Comparison of ENCODE assay signal across 9 mouse cellular contexts in genomic region chr12:75855051-75855453, GRCm38 (mm10). TPM values are rescaled to one million over a fixed set of nuclear protein-coding genes. Genes with fewer than 3 reads are reported as not detected.
DNase-seq lines count a peak whose midpoint lies in the region; ATAC-seq and TF ChIP-seq lines count a peak whose summit lies in the region.
"Had no signal": no experiment of that assay in that cellular context is flagged by ENCODE, and none has a peak within 500 bp of the region (broad histone marks: within the 10 kb centered on the region; RNA-seq: fewer than 3 reads in every experiment).

No protein-coding gene starts in this region.

- H3K9ac ChIP-seq in kidney, embryonic 15.5 days: no peak overlapping the region
- H3K9ac ChIP-seq in heart, adult 2 months (ENCODE audit: low read depth, low read length): no peak overlapping the region
- H3K9ac ChIP-seq in midbrain, embryonic 14.5 days (replicated peaks; ENCODE audit: low read length): no peak overlapping the region
- H3K9ac ChIP-seq in hindbrain, embryonic 13.5 days: no peak overlapping the region

- TF ChIP-seq POLR2A in heart, adult 2 months (IDR thresholded peaks at IDR 0.05; ENCODE audit: insufficient read depth, low read depth, low read length): no peak

- no peak overlapping the region for H3K4me3 ChIP-seq in kidney, embryonic 15.5 days (replicated peaks)
- no peak overlapping the region for H3K4me3 ChIP-seq in heart, adult 2 months
- no peak overlapping the region for H3K4me3 ChIP-seq in midbrain, embryonic 14.5 days (replicated peaks; ENCODE audit: low read depth, low read length)
- H3K4me3 ChIP-seq in hindbrain, embryonic 13.5 days: no peak overlapping the region

- no peak for TF ChIP-seq EP300 in heart, adult 2 months (IDR thresholded peaks at IDR 0.05; ENCODE audit: insufficient read depth, low read depth, low read length)

- H3K36me3 ChIP-seq in kidney, embryonic 15.5 days: no peaks in the 10 kb centered on the region
- H3K36me3 ChIP-seq in heart, adult 2 months (ENCODE audit: control insufficient read depth, insufficient read depth, low read length): peaks cover 6% of the 10 kb centered on the region; the same call in 1 of the 2 replicates
- H3K36me3 ChIP-seq in midbrain, embryonic 14.5 days (ENCODE audit: control insufficient read depth, insufficient read depth, low read length): no peaks in the 10 kb centered on the region
- no peaks in the 10 kb centered on the region for H3K36me3 ChIP-seq in hindbrain, embryonic 13.5 days

- H3K4me1 ChIP-seq in kidney, embryonic 15.5 days: peaks cover 51% of the 10 kb centered on the region
- peaks cover 13% of the 10 kb centered on the region for H3K4me1 ChIP-seq in heart, adult 2 months (ENCODE audit: control insufficient read depth, insufficient read depth, low read length)
- peaks cover 3% of the 10 kb centered on the region; the same call in 1 of the 2 replicates for H3K4me1 ChIP-seq in midbrain, embryonic 14.5 days (ENCODE audit: control insufficient read depth, insufficient read depth, low read length)
- H3K4me1 ChIP-seq in hindbrain, embryonic 13.5 days (replicated peaks): peaks cover 23% of the 10 kb centered on the region

- ATAC-seq in kidney, embryonic 15.5 days (replicated peaks; ENCODE audit: low FRiP score): 0 out of 2 replicates have a peak, but pooled peaks have one; percentile 16
- ATAC-seq in midbrain, embryonic 14.5 days (ENCODE audit: low FRiP score, low TSS enrichment): no peak; the same call in 1 of the 2 replicates
- ATAC-seq in frontal cortex, adult (ENCODE audit: low TSS enrichment): no peak
- ATAC-seq in hindbrain, embryonic 13.5 days (ENCODE audit: low FRiP score): no peak
- ATAC-seq: forebrain, embryonic 16.5 days had no signal

- H3K27me3 ChIP-seq in kidney, embryonic 15.5 days: no peaks in the 10 kb centered on the region
- H3K27me3 ChIP-seq in heart, adult 2 months (ENCODE audit: control insufficient read depth, insufficient read depth, low read length): no peaks in the 10 kb centered on the region
- no peaks in the 10 kb centered on the region for H3K27me3 ChIP-seq in midbrain, embryonic 14.5 days (ENCODE audit: control insufficient read depth, insufficient read depth, low read length)
- H3K27me3 ChIP-seq in hindbrain, embryonic 13.5 days: no peaks in the 10 kb centered on the region

- intact Hi-C loops in heart, adult 2 months (cut with DNase I): no loop called here

- 51% methylated on average over 6 of the region's 7 CpGs for WGBS in kidney, embryonic 15.5 days
- 28% methylated on average over 7 of the region's 7 CpGs for WGBS in heart, adult 2 months
- 35% methylated on average over 7 of the region's 7 CpGs for WGBS in midbrain, embryonic 14.5 days
- 52% methylated on average over 7 of the region's 7 CpGs for WGBS in hindbrain, embryonic 13.5 days

- peaks cover 2% of the 10 kb centered on the region; the same call in 1 of the 2 replicates for H3K79me2 ChIP-seq in heart, adult 2 months (replicated peaks; ENCODE audit: control insufficient read depth, insufficient read depth, low read length)

- no peak overlapping the region for H3K4me2 ChIP-seq in kidney, embryonic 15.5 days
- H3K4me2 ChIP-seq in midbrain, embryonic 14.5 days (ENCODE audit: low read length): no peak overlapping the region
- H3K4me2 ChIP-seq in hindbrain, embryonic 13.5 days: no peak overlapping the region

- no peak for TF ChIP-seq CTCF in heart, adult 2 months (IDR thresholded peaks at IDR 0.05)

- H3K27ac ChIP-seq in kidney, embryonic 15.5 days: peak overlapping the region; percentile 68
- H3K27ac ChIP-seq in heart, adult 2 months: peak overlapping the region; percentile 51
- no peak overlapping the region for H3K27ac ChIP-seq in midbrain, embryonic 14.5 days (replicated peaks; ENCODE audit: low read depth, low read length)
- H3K27ac ChIP-seq in hindbrain, embryonic 13.5 days: no peak overlapping the region; the same call in 1 of the 2 replicates

- DNase-seq in kidney, postnatal 4 days: no peak
- DNase-seq in heart, adult 2 months: peak; percentile 45 to 58
- peak; percentile 40 to 71 for DNase-seq in kidney, postnatal 25 days
- peak; percentile 40 for DNase-seq in midbrain, embryonic 14.5 days
- no peak for DNase-seq in thymus, postnatal 0 days (ENCODE audit: low spot score)

- no peaks in the 10 kb centered on the region for H3K9me3 ChIP-seq in kidney, embryonic 15.5 days (replicated peaks)
- no peaks in the 10 kb centered on the region for H3K9me3 ChIP-seq in midbrain, embryonic 14.5 days (ENCODE audit: control insufficient read depth, low read length)
- H3K9me3 ChIP-seq in hindbrain, embryonic 13.5 days: no peaks in the 10 kb centered on the region

RNA-seq across cellular contexts. Expression of gene Syne2, which starts 37.1 kb away (rescaled TPM):
- polyA plus RNA-seq in kidney, embryonic 15.5 days (2015; fragmentation: Nextera tagmentation; extraction: Ambion mirVana): 60.2 and 60.9 TPM in 2 replicates
- 10 to 100 TPM; 33.1 to 33.6 TPM for total RNA-seq in heart, adult 2 months (2021)
- 21.7 and 30.3 TPM in 2 replicates for polyA plus RNA-seq in heart, adult 2 months (2012; rRNA removed)
- 45.0 and 63.5 TPM in 2 replicates for polyA plus RNA-seq in midbrain, embryonic 14.5 days (2014; fragmentation: Nextera tagmentation; extraction: Ambion mirVana)
- 5.0 and 6.2 TPM in 2 replicates for polyA plus RNA-seq in thymus, postnatal 0 days (2015; fragmentation: Nextera tagmentation; extraction: Ambion mirVana)
- 63.3 and 67.9 TPM in 2 replicates for polyA plus RNA-seq in hindbrain, embryonic 13.5 days (2015; fragmentation: Nextera tagmentation; extraction: Ambion mirVana)

Comparison
In these comparisons a context has a peak if more than half of its experiments do, and no peak if none do; other contexts are left out.
1. DNase-seq: peak in heart, adult 2 months (2 of 2), kidney, postnatal 25 days (2 of 2) and midbrain, embryonic 14.5 days (single experiment); none in kidney, postnatal 4 days (0 of 2) and thymus, postnatal 0 days (single experiment).
2. H3K27ac ChIP-seq: peak in kidney, embryonic 15.5 days (single experiment) and heart, adult 2 months (single experiment); none in midbrain, embryonic 14.5 days (single experiment) and hindbrain, embryonic 13.5 days (single experiment).